Mouse (Mus musculus) stomach, embryonic 14.5 days (tissue): ENCODE results near the gene Gp1ba. TPM values are rescaled to one million over a fixed set of nuclear protein-coding genes. Genes with fewer than 3 reads are reported as not detected.

ENCODE experiments used
- ATAC-seq: fragments of 200-750 bp; cut with Nextera tagmentation; 2 replicates; pipeline ENCODE4 v1.8.0; 2017; ENCODE audit warnings: low read depth, moderate TSS enrichment; ENCODE audit not compliant: insufficient number of reproducible peaks, insufficient read depth, low FRiP score
- H3K27ac ChIP-seq: fragments of 300-500 bp; sonication (generic); 2 replicates; pipeline ENCODE4 v1.5.1; 2014; ENCODE audit warnings: mild to moderate bottlenecking, low read length, moderate library complexity, mixed read lengths
- H3K27me3 ChIP-seq: fragments of 300-500 bp; sonication (generic); 2 replicates; pipeline ENCODE4 v1.6.1; 2014; ENCODE audit warnings: low read length, control low read depth, mixed read lengths; ENCODE audit not compliant: control insufficient read depth, insufficient read depth
- H3K36me3 ChIP-seq: fragments of 300-500 bp; sonication (generic); 2 replicates; pipeline ENCODE4 v1.6.1; 2014; ENCODE audit warnings: mild to moderate bottlenecking, control low read depth, low read length, moderate library complexity, mixed read lengths; ENCODE audit not compliant: control insufficient read depth, insufficient read depth
- H3K4me1 ChIP-seq: fragments of 300-500 bp; sonication (generic); 2 replicates; pipeline ENCODE4 v1.6.1; 2014; ENCODE audit warnings: low read length, control low read depth, mixed read lengths; ENCODE audit not compliant: control insufficient read depth, insufficient read depth
- H3K4me2 ChIP-seq: fragments of 300-500 bp; sonication (generic); replicated peaks from 2 replicates; pipeline ENCODE4 v1.6.1; 2014; ENCODE audit warnings: low read depth, low read length, control low read depth
- H3K4me3 ChIP-seq: fragments of 300-500 bp; sonication (generic); 2 replicates; pipeline ENCODE4 v1.5.1; 2014; ENCODE audit warnings: low read depth, low read length, control low read depth
- H3K9ac ChIP-seq: fragments of 300-500 bp; sonication (generic); replicated peaks from 2 replicates; pipeline ENCODE4 v1.6.1; 2014; ENCODE audit warnings: low read depth, mild to moderate bottlenecking, control low read depth, low read length, moderate library complexity, mixed read lengths
- H3K9me3 ChIP-seq: fragments of 300-500 bp; sonication (generic); 2 replicates; pipeline ENCODE4 v1.6.1; 2016; ENCODE audit warnings: low read depth, low read length, control low read depth; ENCODE audit not compliant: control insufficient read depth
- WGBS: fragments of 180-500 bp; shearing (Covaris S2); extraction: QIAGEN DNeasy Blood & Tissue Kit; methylation state at CpG from one replicate; pipeline ENCODE4 v1.1.7; 2014; 5-methylcytosine and 5-hydroxymethylcytosine counted together
- polyA plus RNA-seq: library from polyadenylated mRNA; unstranded; fragments of >200 nt; fragmentation: Nextera tagmentation; extraction: Ambion mirVana; gene quantifications from 2 replicates; pipeline ENCODE4 v1.2.1, GENCODE M21; 2014

Gp1ba gene
- polyA plus RNA-seq, 1 experiment from 2014 or later: 0.22 TPM

- Histone ChIP-seq H3K27me3 (no peaks in the 10 kb centered on the region), H3K4me1 (peaks cover 19% of the 10 kb centered on the region), H3K27ac (peak overlapping the region; percentile 71; the same call in 1 of the 2 replicates), H3K9ac (peak overlapping the region; percentile 37), H3K4me2 (peak overlapping the region; percentile 60), H3K4me3 (peak overlapping the region; percentile 64), H3K36me3 (peaks cover 33% of the 10 kb centered on the region), H3K9me3 (no peaks in the 10 kb centered on the region)
- 61% methylated on average over 14 of the region's 14 CpGs for WGBS
- no peak for ATAC-seq
Observed at GRCm38 (mm10) chr11:70667271-70668150, 28.6 kb downstream of the Gp1ba start.

- peaks cover 19% of the 10 kb centered on the region for H3K4me1 ChIP-seq
- H3K4me3 ChIP-seq: peak overlapping the region; percentile 64
- H3K27ac ChIP-seq: peak overlapping the region; percentile 71
- peak overlapping the region; percentile 60 for H3K4me2 ChIP-seq
- peaks cover 25% of the 10 kb centered on the region for H3K36me3 ChIP-seq
- H3K27me3 ChIP-seq: no peaks in the 10 kb centered on the region
- WGBS: under 1% methylated on average over 15 of the region's 15 CpGs
- no peaks in the 10 kb centered on the region for H3K9me3 ChIP-seq
- peak; percentile 56 for ATAC-seq
- H3K9ac ChIP-seq: peak overlapping the region; percentile 37
Observed at GRCm38 (mm10) chr11:70668335-70668770, 29.4 kb downstream of the Gp1ba start.

- Histone ChIP-seq H3K9ac (peak within 1 kb of the TSS; percentile 65), H3K4me1 (peaks cover 19% of the 10 kb centered on the region), H3K27ac (peak within 1 kb of the TSS; percentile 98), H3K36me3 (peaks cover 20% of the 10 kb centered on the region), H3K4me2 (peak within 1 kb of the TSS; percentile 81), H3K4me3 (peak within 1 kb of the TSS; percentile 64), H3K9me3 (no peaks in the 10 kb centered on the region), H3K27me3 (no peaks in the 10 kb centered on the region)
- ATAC-seq: peak; percentile 94
- under 1% methylated on average over 44 of the region's 44 CpGs for WGBS
Observed at GRCm38 (mm10) chr11:70668771-70669505, 30.0 kb downstream of the Gp1ba start, which contains the start of gene Spag7. Spag7 (minus strand) TSS chr11:70669416.

- H3K9ac ChIP-seq: peak overlapping the region; percentile 65
- H3K9me3 ChIP-seq: no peaks in the 10 kb centered on the region
- H3K27ac ChIP-seq: peak overlapping the region; percentile 98
- H3K36me3 ChIP-seq: peaks cover 11% of the 10 kb centered on the region
- H3K4me3 ChIP-seq: peak overlapping the region; percentile 64
- H3K4me2 ChIP-seq: peak overlapping the region; percentile 81
- WGBS: 1% methylated on average over 31 of the region's 31 CpGs
- ATAC-seq: peak; percentile 15
- no peaks in the 10 kb centered on the region for H3K27me3 ChIP-seq
- H3K4me1 ChIP-seq: peaks cover 19% of the 10 kb centered on the region
Observed at GRCm38 (mm10) chr11:70669582-70670345, 30.8 kb downstream of the Gp1ba start.

- WGBS: 42% methylated on average over 14 of the region's 14 CpGs
- Histone ChIP-seq H3K27me3 (no peaks in the 10 kb centered on the region), H3K9ac (peak overlapping the region; percentile 65), H3K4me2 (peak overlapping the region; percentile 81), H3K27ac (peak overlapping the region; percentile 98), H3K9me3 (no peaks in the 10 kb centered on the region), H3K4me1 (peaks cover 19% of the 10 kb centered on the region), H3K36me3 (peaks cover 9% of the 10 kb centered on the region), H3K4me3 (peak overlapping the region; percentile 64)
- no peak for ATAC-seq
Observed at GRCm38 (mm10) chr11:70670483-70670882, 31.6 kb downstream of the Gp1ba start.

- no peaks in the 10 kb centered on the region for H3K27me3 ChIP-seq
- H3K9me3 ChIP-seq: no peaks in the 10 kb centered on the region
- no peak overlapping the region for H3K9ac ChIP-seq
- peaks cover 19% of the 10 kb centered on the region for H3K4me1 ChIP-seq
- ATAC-seq: no peak
- 0 out of 2 replicates have a peak overlapping the region, but pooled peaks have one; percentile 81 for H3K4me2 ChIP-seq
- no peak overlapping the region for H3K27ac ChIP-seq
- WGBS: 84% methylated on average over 16 of the region's 16 CpGs
- H3K4me3 ChIP-seq: no peak overlapping the region
- H3K36me3 ChIP-seq: peaks cover 19% of the 10 kb centered on the region
Observed at GRCm38 (mm10) chr11:70671333-70672047, 32.6 kb downstream of the Gp1ba start.

GRCm38 (mm10) chr11:70674014-70674413, 35.1 kb downstream of the Gp1ba start:
- Histone ChIP-seq H3K27ac (no peak overlapping the region), H3K9me3 (no peaks in the 10 kb centered on the region), H3K36me3 (peaks cover 27% of the 10 kb centered on the region), H3K4me3 (no peak overlapping the region), H3K9ac (no peak overlapping the region), H3K27me3 (no peaks in the 10 kb centered on the region), H3K4me1 (peaks cover 12% of the 10 kb centered on the region), H3K4me2 (no peak overlapping the region)
- no peak for ATAC-seq
- 85% methylated on average over 6 of the region's 6 CpGs for WGBS
